Mouse (Mus musculus) heart, postnatal 36 days (tissue): ENCODE measurements around the gene Kiss1. TPM values are rescaled to one million over a fixed set of nuclear protein-coding genes. Genes with fewer than 3 reads are reported as not detected.

Source experiments
- DNase-seq, 2 experiments: peaks; one replicate each; pipeline ENCODE4 v3.0.0; 2021 to 2022
- intact Hi-C: fragments of 180-260 bp; cut with DNase I; formaldehyde crosslinking; loops from one replicate; pipeline ENCODE4 v1.15.1; 2025
- total RNA-seq, 2 experiments: library from RNA; stranded (reverse); gene quantifications; 2 replicates each; pipeline ENCODE4 v1.2.3; 2021

Gene Kiss1
- total RNA-seq, 2 experiments from 2014 or later = not detected

- intact Hi-C loops = no loop called here
- DNase-seq = no peak
These were observed 34.2 kb downstream of the Kiss1 start for GRCm38 (mm10) chr1:133355912-133356311.

GRCm38 (mm10) chr1:133356330-133356729 is 34.7 kb downstream of the Kiss1 start:
- intact Hi-C loops = no loop called here
- no peak for DNase-seq

GRCm38 (mm10) chr1:133361006-133361405 is 39.3 kb downstream of the Kiss1 start:
- intact Hi-C loops = no loop called here

GRCm38 (mm10) chr1:133362103-133362502 is 40.4 kb downstream of the Kiss1 start:
- intact Hi-C loops = no loop called here
- DNase-seq = no peak

More at GRCm38 (mm10) chr1:133361006-133361405, 39.3 kb downstream of the Kiss1 start:
- DNase-seq = no peak

- intact Hi-C loops = no loop called here
- DNase-seq = peak; percentile 77 to 78
These were observed 41.8 kb downstream of the Kiss1 start, which contains the start of gene Etnk2 for GRCm38 (mm10) chr1:133363276-133364021. Gene Etnk2, plus strand, starts transcription at chr1:133363572.

- intact Hi-C loops = no loop called here
- DNase-seq = no peak
These were observed 42.5 kb downstream of the Kiss1 start for GRCm38 (mm10) chr1:133364022-133364630.

GRCm38 (mm10) chr1:133364890-133365289 is 43.2 kb downstream of the Kiss1 start:
- DNase-seq = no peak
- intact Hi-C loops = no loop called here

GRCm38 (mm10) chr1:133366951-133367605 is 45.4 kb downstream of the Kiss1 start:
- intact Hi-C loops = no loop called here
- no peak for DNase-seq

- DNase-seq = no peak
- intact Hi-C loops = no loop called here
These were observed 46.2 kb downstream of the Kiss1 start for GRCm38 (mm10) chr1:133367606-133368488.

GRCm38 (mm10) chr1:133368644-133369043 is 47.0 kb downstream of the Kiss1 start:
- no peak for DNase-seq
- intact Hi-C loops = no loop called here

- intact Hi-C loops = no loop called here
- no peak for DNase-seq
These were observed 48.7 kb downstream of the Kiss1 start for GRCm38 (mm10) chr1:133370352-133370751.

- no peak for DNase-seq
- intact Hi-C loops = no loop called here
These were observed 49.8 kb downstream of the Kiss1 start for GRCm38 (mm10) chr1:133371431-133371830.

GRCm38 (mm10) chr1:133372113-133372512 is 50.4 kb downstream of the Kiss1 start:
- intact Hi-C loops = no loop called here
- no peak for DNase-seq

GRCm38 (mm10) chr1:133375696-133376346 is 54.1 kb downstream of the Kiss1 start:
- no peak for DNase-seq
- intact Hi-C loops = no loop called here

- DNase-seq = no peak
These were observed 55.9 kb downstream of the Kiss1 start for GRCm38 (mm10) chr1:133377547-133377946.

More at GRCm38 (mm10) chr1:133377547-133377946, 55.9 kb downstream of the Kiss1 start:
- intact Hi-C loops = no loop called here

Other genes with a start within 250 kb of the Kiss1 start
- gene Ppp1r15b, start 190.7 kb upstream of the Kiss1 start, total RNA-seq = 10 to 100 TPM; 24.1 to 26.0 TPM
- 10 to 100 TPM; 64.2 to 79.7 TPM for gene Plekha6, start 157.7 kb upstream of the Kiss1 start, total RNA-seq
- gene Golt1a, start 12.1 kb upstream of the Kiss1 start, total RNA-seq = not detected
- gene Ren1, start 28.6 kb downstream of the Kiss1 start, total RNA-seq = under 1 TPM in 1 of 2 experiments, not detected in 1; 0.22 TPM
- gene Etnk2, start 41.7 kb downstream of the Kiss1 start, total RNA-seq = under 1 TPM; 0.38 to 0.50 TPM
- 10 to 100 TPM; 16.1 to 16.7 TPM for gene Sox13, start 102.5 kb downstream of the Kiss1 start, total RNA-seq